Mouse (Mus musculus) lung, postnatal 4 days (tissue): ENCODE results near the gene Zbtb16.

Experiments
- DNase-seq, 2 experiments: peaks; one replicate each; pipeline ENCODE4 v3.0.0; 2021

Gene Zbtb16

DNA sequence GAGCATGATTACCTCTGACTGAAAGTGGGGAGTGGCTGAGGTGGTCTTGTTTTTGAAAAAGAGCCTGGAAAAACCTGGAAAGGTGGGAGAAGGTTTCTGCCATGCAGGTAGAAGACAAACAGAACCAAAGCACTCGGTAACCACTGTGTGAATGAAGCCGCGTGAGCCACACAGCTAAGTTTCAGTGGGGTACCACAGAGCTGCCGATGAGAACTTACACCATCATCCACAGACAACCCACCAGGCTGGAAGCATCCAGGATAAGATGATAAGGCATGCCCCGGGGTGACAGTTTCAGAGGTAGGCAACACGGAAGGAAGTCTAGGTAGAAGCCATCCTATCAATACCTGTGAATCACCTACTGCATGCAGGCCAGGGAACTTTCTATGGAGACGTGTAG is 93.9 kb downstream of the Zbtb16 start:
- DNase-seq, result no peak

DNA sequence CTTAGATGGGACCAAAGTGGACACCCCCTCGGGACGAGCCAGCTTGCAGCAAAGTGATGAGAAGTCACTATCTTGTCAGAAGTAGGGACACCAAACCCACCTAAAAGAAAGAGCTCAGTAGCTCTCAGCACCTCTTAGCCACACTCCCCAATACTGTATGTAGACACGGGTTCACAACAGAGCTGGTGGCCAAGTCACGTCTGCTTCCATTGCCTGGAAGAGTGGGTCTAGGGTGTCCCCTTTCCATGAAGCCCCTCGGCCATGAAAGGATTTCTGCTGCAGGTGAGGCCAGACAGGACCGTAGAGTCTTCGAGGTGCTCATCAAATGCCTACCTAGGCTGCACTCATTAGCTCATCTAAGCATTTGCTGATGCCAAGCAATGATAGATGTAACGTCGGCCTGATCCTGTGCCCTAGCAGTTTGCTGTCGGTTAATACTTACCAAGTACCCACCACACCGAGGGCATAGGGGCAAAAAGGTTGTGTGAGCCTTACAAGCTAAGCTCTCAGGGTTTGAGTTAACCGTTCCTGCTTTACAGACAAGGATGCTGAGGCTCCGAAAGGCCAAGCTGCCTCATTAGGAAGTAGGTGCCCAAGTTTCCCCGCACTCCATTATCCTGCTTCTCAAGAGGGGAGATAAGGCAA is 94.5 kb downstream of the Zbtb16 start:
- no peak for DNase-seq

DNA sequence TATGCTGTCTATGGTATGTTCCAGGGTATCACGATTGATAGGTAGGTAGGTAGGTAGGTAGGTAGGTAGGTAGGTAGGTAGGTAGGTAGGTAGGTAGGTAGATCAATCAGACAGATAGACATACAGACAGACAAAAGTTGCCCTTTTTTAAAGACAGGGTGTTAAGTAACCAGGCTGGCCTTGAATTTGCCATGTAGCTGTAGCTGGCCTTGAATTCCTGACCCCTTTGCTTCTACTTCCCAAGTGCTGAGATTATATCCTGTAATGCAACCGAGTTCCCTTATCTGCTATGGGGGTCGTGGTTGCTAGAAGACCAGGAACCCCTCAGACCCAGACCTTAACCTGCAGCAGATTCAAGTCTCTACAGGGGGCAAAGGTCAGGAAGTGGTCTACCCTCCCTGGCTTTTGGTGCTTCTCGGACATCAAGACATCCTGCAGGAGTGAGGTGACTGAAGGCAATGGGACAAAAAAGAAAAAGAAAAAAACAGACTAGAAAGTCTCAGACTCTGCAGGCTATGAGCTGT is 95.2 kb downstream of the Zbtb16 start:
- no peak for DNase-seq

DNA sequence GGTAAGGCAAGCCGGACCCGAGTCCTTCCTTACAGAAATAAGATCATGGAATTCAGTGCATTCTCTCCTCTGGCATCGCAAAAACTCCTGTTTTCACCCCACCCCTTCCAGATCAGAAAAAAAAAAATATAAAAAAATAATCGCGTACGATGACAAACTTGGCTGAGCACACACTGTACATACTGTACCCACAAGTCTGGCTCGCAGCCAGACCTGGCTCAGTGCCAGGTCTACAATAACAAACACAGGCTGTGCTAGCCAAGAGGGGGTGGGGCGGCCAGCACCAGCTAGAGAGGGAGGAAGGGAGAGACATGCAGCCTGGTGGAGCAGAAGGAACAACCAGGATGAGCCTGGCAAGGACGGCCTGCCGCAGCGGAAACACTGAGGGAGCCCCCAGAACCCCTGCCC is 95.9 kb downstream of the Zbtb16 start:
- DNase-seq, result peak; percentile 97 to 98

DNA sequence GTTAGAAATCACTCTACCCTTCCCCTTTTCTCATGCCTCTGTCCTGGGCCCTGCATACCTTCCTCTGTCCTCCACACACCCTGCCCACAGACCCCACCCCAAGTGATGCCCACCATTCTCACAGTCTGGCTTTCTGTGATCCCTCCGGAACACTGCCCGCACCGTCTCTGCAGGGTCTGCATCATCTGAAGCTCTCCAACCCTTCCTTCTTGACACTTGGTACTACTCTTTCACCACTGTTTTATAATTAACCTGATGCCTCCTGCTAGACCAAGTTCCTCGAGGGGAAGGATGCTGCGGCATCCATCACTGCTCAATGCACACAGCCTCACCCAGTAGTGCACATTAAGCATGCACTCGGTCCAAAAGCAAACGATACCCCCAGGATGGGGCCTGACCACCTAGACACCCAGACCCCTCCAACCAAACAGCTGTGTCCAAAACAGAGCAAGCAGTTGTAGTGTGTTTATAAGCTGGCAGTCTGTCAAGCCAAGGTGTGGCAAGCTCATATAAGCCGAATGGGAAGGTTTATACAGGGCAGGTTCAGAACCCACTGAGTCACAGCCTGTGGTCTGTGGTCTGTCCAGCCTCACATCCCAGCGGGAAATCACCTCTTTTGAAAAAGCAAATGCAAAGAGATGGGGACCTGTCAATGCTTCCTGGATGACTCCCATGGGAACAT is 97.1 kb downstream of the Zbtb16 start:
- DNase-seq, result no peak

DNA sequence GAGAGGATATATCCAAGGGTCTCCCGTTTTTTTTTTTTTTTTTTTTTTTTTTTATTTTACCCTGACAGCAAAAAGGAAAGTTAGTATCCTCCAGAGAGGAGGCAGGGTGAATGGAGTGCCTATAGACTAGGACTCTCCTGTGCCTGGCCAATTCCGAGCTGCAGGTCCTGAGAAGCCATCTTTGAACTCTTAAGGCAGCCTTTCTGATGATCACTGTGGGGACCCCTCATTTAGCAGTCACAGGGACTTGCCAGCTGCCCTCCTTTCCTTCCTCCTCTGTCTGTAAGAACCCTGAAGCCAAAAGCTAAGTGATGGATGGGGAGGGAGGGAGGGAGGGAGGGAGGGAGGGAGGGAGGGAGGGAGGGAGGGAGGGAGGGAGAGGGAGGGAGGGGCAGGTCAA is 98.1 kb downstream of the Zbtb16 start:
- DNase-seq, result no peak

DNA sequence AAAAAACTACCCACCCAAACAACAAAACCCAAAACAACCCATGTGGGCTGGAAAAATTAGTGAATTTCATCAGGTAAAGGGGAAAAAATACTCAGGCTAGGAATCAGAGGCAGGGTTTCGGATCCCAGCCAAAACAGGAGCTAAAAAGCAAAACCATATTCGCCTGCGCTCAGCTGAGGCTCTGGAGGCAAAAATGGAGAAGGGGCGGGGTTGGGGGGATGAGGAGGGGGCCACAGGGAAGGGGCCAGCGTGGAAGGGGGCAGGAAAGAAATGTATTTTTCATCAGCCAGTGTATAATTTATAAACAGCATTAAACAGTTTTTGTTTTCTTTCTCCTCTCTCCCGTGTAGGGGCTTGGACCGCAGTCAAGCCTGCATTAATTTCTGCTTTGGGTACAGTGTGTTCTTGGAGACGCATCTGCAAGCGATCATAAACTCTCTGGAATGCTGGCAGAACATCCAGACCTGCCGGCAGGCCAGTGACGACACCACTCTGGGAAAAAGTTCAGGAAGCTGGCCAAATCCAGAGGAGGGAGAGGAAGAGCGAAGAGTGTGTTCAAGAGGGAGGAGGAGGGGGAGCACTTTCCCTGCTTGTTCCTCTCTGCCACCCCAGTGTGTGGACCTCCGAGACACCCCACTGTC is 98.7 kb downstream of the Zbtb16 start:
- peak; percentile 90 to 95 for DNase-seq

DNA sequence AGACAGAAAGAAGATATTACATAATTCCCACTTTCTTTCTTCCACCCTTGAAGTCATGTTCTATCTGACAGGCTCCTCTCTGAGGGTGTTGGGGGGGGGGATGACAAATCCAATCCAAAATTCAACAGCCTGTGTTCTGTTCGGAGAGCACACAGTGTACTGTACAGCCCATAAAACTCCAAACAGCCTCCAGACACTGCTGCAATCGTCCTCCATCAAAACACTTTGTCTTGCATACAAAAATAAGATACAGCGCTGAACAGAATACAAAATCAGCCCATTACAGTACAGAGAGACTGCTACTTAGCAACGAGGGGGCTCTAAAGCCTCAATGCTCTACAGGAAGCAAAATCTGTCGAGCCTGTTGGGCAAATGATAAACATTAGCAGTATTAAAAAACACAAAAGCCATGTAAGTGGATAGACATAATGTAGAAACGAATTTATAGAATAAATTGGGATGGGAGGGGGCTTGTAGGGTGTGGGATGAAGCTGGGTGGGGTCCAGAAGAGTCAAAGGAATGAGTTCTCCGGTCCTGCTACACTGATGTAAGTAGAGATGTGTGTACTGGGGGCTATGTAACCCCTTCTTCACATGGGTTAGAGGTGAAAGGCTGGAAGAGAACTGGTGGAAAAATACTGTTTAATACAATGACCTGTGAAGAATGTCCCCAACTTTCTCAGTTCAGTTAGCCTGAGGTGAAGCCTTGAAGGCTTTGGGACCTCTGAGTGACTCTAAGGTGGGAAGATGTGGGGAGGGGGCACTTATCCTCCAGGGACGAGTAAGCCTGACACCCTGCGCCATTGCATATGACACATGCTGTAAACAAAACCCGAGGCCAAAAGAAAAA is 99.4 kb downstream of the Zbtb16 start:
- no peak for DNase-seq

DNA sequence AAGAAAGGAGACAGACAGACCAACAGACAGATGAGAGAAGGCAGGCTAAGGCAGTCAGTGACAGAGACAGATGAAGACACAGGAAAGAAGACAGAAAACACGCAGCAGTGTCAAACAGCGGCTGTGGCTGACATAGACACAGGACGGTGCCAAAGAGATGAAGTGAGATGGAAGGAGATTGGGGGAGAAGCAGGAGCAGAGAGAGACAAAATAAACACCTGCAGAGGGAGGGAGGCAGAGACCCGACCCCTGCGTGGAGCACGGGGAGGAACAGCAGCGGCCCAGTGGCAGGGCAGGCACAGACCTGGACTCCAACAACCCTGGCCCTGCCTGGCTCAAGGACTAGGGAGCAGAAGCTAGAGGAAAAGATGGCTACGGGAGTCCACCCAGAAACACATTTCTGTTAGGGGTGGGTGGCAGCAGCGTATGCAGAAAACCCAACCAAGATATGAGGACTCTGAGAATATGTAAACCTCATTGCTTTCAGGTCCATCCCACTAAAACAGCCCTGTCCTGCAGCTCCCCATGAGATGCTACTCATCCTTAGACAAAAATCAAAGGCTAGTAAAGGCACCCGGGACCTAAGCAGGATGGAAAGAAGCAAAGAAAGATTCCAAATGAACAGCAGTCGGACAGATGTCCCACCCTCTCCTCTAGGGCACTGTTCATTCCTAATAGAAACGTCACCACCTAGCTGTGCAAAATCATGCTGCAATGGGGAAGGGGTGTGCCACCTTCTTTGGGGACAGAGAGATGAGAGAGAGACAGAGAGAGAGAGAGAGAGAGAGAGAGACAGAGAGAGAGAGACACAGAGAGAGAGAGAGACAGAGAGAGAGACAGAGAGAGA is 100.3 kb downstream of the Zbtb16 start:
- DNase-seq, result no peak

DNA sequence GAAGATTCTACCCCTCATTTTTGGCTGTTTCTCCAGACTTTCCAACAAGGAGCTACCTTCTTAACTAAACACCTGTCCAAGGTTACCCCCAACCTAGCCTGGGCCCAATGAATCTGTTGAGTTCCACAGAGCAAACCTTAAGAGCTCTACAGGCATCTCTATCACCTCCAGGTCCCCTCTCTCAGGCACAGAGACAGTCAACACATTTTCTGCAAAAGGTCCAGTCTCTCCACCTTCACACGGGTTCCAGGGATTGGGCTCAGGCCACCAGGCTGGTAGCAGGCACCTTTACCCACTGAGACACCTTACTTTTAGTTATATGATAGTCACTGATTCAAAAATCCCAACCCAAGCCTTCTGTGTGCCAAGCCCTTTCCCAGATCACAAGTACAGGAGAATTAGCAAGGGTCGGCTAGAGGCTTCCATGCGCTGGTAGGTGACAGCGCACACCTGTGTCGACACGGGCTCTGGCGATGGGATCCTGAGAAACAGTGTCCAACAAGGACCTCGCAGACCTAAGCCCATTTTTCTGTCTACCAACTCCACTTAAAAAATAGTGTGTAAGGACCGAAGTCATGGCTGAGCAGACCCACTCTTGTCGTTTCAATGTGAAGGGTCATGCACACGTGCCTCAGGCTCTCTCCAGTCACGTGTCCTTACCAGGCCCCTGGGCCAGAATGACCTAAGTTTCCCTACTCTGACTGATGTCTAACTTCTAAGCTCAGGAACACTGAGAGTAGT is 101.1 kb downstream of the Zbtb16 start:
- DNase-seq, result no peak

DNA sequence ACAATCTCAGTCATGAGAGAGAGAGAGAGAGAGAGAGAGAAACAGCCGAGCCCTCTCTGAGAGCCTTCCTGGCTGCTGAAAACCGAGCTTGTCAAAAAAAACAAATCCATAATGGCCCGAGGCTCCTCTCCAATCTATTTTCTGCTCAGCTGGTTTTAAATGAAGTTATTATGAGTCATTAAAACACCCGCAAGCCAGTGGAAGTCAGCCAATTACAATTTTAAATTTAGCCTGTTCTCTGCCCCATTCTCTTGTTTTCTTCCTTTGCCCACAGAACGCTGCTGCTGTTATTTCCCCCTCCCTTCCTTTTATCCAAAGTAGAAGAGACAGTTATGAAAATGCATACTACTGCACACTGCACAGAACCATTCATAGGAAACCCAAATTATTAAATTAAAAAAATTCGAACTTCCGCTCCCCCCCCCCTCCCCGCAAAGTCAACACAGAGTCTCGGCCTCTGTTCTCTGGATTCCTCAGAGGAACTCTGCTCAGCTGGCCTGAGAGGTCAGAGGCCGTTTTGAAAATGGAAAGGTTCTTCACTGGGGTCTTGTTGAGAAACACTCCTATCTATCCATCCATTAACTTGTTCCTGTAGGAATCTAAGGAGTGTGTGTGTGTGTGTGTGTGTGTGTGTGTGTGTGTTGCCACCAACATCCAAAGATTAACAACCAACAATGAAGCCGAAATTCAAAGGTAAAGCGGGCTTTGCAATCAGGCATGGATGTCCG is 102.0 kb downstream of the Zbtb16 start:
- DNase-seq, result no peak

DNA sequence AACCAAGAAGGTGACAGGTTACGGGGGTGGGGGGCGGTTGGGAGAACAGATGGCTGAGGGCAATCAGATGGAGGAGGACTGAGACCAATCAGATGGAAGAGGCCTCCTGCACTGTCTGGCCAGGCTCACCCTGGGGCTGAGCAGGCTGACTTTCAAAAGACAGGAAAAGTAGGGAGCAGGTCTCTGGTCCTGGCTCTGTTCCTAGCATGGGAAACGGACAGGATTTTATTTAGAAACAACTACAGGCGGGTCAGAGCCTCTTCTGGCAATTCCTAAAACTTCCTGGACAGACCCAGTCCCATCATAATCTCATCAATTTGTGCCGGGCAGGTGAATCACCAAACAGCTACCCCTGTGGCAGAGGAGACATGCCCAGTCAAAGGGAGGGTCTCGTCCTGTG is 102.9 kb downstream of the Zbtb16 start:
- DNase-seq, result no peak

DNA sequence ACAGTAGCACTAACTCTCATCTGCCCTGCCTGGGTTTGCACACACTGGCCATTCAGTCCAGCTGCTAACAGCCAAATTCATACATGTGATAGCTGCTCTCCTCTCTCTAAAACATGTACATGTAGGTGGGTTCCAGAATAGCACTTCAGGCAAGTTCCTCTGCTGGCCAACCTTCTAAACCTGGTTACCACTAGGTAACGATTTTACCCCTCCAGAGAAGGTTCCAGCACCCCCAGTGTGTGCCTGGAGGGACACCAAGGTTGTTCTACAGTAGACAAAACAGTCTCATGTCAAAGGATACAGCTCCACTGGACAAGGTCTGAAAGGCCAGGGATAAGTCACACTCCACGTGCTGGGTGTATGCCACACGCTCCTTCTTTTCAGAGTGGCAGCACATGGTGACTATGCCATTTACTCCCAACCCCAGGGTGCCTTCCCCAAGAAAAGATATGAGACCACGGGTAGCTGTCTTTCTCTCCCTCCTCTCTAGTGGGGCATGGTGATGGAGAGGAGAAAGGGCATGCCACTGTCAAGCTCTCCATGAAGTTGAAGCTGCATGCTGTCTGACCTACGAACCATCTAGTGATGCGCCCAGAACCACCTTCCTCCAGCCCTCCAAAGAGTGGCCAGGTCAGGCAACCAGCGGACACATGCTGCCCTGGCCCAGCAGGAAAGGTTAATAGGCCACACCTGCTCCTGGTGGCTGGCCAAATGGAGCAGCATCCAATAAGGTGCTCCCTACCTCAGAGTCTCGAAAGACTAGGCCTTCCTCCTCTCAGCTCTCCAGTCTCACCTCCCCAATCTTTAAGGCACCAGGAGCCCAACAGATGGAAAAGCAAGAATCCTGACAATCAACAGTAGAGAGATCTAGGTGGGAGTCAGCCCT is 104.1 kb downstream of the Zbtb16 start:
- DNase-seq, result no peak

DNA sequence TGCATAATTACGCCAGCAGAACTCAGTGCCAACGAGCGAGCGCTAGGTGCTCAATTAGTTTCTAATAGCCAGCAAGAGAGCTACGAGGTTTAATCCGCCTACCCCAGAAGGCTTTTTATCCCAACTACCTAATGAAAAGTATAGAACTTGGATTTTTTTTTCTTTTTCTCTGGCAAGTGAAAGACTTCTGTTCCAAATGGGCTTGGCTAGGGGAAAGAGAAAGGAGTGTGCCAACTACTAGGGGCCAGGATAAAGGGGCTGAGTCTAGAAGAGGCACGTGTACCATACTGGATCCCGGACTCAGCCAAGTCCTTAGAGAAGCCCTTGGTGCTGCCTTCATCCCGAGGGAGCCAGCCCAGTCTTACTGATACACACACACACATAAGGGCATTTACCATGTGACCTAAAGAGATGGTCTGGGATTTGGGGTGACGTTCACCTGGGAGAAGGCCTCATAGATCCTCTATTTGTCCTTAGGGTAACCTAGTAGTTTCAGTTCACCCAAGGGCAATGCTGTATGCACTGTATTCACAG is 105.5 kb downstream of the Zbtb16 start:
- DNase-seq, result no peak

DNA sequence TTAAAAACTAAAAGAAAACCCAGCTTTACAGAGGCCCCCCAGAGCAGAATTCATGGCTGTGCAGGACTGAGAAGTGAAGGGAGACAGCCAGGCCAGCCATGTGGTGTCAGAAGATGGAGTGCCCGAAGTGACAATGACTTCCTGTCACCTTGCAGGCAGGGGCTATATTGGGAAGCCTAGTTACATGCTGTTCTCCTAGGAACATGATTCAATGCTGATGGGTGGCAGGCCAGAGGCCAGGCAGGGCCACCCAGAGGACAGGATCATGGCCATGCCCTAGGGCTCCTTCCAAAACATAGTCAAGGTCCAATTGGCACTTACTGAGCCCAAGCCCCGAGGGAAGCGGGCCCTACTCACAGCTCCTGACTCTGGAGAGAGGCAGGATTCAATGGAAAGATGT is 106.6 kb downstream of the Zbtb16 start:
- no peak for DNase-seq

DNA sequence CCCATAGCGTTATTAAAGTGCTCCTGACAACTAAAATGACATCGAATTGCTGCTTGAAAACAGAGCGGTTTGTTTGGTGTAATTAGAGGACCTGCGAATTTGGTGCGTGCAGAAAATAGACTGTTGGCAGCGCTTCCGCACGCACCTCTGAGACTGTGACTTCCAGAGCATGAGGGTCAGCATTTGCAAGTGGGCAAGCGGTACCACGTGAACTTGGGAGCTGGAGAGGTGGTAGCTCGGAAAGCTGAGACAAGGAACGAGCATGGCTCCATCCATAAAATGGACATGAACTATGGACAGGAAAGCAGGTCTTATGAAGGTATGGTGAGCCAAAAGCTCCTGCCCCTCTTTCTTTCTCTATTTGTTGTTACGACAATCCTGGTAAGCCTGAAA is 107.3 kb downstream of the Zbtb16 start:
- no peak for DNase-seq

DNA sequence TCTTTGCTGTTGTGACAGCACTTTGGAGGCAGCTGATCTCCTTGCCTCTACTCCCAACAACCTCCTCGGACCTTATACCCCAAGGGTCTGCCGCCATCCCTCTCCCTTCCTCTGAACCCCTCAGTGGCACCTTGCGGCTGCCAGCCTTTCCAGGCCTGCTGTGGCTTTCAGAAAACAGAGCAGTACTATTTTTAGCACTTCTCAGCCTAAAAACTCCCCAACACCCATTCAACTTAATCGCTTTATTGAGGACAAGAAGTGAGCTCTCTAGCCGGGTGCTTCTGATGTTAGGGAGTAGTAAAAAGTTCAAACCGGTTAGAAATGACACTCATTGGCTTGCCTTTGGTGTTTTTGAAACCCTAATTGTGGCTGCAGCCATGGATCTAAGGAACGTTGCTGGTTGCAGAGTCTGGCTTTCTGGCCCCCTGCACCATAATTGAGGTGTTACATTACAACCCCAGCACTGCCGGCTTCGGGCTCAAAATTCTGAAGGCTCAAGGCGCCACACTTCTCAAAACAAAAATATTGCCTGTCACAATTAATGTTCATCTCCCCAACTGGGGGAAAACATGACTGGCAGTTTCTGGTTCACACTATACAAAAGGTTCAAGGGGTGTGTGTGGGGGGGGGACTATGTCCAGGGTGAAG is 107.8 kb downstream of the Zbtb16 start:
- DNase-seq, result no peak

DNA sequence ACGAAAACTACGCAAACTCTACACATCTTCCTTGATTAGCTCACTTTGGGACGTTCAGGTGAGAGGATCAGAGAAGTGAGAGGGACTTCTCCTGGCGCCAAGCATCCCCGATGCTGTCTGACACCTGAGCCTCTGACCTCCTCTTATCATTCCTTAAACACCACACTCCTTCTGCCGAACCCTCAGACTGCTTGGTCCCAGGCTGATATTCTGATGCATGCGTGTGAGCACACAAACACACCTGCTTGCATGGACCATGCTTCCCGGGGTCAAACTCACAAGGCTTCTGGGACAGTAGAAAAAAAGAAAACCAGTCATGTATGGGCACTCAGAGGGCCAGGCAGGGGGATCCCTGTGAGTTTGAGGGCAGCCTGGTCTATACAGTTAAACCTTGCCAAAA is 109.7 kb downstream of the Zbtb16 start:
- DNase-seq, result no peak

DNA sequence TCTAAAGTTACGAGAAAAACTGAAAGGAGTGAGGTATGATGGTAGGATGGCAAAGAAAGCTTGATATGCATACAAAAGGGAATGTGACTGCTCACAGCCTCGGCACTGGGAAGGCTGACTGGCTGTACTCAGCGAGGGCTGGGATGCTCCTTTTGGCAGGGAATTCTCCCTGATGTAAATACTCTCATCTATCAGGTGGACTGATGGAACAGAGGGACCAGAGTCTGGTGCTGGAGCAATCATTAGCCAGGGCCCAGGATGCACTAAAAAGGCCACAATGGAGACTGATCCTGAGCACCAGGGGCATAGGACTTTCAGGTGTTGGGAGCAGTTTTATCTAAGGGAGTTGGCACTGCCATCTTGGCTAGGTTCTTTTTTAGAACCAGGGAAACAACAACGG is 110.1 kb downstream of the Zbtb16 start:
- DNase-seq, result no peak
